Mouse (Mus musculus): ENCODE data around the gene Ccdc51.

GRCm38 (mm10) chr9:109122553-109123085 lies 40.3 kb downstream of the Ccdc51 start:
- TF ChIP-seq CTCF (IDR thresholded peaks at IDR 0.05; ENCODE audit: extremely low read depth, insufficient read depth, insufficient read length, insufficient replicate concordance) (no peak; the same call in 1 of the 2 replicates), POLR2A (IDR thresholded peaks at IDR 0.05; ENCODE audit: low read depth, low read length) (no peak)

Data from spleen, adult 2 months (tissue).